Mouse (Mus musculus) embryo, embryonic 11 days (tissue): ENCODE results near the gene Gja8.

Experiments
- DNase-seq: peaks from one replicate; pipeline ENCODE4 v3.0.0-alpha.2; 2015

The Gja8 gene

DNA sequence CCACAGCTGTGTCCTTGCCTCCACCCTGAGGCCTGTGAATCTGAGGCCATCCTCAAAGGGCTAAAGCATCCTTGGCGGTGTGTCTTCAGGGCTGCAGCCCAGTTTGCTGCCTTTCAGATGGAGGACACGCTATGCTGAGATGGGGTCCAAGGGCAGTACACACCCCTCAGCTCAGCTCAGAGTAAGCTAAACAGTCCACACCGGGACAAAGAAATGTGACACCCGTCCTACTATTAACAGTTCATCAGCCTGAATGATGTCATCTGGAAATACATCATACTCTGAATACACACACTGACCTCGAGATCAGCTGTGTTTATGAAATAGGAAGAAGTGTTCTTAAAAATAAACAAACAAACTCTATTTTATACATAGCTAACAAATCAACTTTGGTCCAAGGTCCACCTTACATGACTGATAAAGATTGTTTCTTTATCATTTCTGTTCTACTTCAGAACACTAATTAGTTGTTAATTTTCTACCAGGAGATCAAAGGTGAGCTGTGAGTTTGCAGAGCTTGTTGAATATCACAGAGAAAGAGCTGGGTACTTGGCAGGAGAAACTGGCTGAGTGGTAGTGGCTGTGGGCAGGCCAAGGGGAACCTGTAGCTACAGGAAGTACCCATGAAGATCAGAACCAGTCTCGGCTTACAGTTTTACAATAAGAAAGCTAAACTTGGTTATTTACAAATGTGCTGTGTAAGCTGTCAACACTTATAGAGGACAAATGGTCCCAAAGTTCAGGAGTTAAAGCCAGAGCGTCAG lies 50.8 kb downstream of the Gja8 start:
- DNase-seq = no peak

DNA sequence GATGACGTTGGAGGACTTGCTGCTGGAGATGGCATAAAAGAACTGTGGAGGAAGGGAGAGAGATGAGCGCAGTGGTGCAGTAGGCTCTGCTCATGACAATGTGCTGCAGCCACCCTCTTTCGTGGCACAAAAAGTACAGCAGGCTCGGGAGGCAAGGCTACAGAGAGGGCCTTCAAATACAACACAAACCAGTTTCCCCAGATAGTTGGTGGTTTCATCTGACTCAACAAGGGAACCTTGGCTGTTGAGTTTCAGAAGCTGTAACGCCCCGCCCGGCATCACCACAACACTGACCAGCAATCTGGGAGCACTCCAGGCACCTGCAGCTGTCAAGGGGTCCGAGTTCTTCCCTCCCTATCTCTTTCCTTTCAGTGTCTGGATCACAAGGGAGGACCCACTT lies 53.3 kb downstream of the Gja8 start:
- DNase-seq = no peak

DNA sequence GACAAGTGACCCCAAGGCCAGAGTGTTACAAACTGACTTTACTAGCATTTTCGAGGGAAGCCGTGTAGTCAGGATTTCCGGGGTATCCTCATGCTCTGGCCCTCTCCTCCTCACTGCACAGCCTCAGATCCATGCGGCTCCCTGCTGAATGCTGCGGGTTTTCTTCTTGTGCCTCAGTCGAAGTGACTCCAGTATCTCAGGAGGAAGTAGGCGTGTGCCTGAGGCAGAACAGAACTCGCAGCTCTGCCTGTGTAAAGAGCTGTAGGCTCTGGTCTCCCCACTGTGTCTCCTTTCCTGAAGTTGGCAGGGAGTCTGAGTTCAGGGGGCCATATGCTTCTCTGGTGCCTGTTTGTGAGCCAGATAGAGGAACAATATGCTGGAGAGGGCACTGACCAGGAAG lies 54.8 kb downstream of the Gja8 start:
- no peak for DNase-seq

DNA sequence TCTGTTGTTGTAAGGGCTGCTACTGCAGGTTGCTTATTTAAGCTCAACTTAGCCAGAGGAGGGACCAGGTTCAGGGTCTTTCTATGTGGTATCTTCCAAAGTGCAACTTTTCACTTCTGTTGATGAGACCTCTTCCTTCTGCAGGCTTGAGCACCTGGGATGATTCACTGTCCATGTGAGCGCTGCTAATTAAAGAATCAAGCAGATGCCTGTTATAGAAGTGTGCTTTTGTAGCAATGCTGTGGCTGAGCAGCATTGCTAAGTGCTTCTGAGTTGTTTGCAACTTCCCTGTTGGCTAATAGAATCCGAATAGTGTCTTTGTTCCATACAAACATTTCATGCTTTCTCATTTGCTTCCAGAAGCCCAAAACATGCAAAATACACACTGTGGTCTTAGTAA lies 55.5 kb downstream of the Gja8 start:
- DNase-seq = no peak

DNA sequence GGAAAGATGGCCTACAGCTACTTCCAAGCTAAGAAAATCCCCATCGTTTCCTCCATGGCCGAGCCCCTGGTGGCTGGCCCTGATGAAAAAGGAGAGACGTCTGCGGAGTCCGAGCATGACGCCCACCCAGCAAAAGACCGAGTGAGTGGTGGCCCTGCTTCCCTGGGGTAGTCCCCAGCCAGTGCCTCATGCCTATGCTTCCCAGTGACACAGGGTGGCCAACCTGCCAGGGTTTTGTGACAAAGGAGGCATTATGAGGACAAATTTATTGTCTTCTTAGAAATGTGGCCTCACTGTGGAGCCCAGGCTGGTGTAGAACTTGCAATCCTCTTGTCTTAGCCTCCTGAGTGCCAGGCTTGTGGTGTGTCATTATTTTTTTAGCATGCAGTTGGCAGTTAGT lies 56.7 kb downstream of the Gja8 start:
- no peak for DNase-seq

DNA sequence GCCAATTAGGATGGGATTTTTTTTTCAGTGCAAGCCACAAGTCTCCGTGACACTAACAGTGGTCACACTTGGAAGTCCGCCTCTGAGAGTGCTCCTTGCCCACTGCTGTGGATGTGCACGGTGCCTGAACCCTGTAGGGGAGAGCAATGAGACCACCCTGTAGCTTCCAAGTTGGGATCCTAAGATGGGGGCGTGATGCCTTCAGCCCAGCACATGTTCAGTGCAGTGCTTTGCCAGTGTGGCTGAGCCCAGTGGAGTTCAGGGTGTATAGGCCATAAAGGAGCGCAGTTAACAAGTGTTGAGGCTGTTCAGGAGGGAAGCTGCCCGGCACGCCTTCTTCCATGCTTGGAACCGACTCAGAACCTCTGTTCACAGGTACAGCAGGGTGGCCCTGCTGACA lies 57.3 kb downstream of the Gja8 start:
- DNase-seq = no peak

DNA sequence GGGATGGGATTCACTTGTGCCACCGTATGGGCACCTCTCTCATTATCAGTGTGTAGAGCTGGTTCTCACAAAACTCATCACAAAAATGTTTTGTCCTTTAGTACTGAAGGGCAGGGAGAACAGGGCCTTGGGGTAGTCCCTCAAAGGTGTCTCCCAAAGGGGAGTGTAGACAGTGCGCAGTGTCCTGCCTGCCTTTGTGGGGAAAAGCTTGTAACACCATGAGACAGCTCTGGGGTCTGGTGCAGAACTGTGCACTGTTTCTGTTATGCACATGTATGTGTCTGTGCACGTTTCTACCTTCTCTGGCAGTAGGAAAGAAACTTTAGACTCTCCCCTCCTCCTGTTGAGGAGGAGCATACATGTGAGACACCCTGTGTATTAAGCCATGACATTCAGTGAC lies 58.0 kb downstream of the Gja8 start:
- DNase-seq = no peak
